Mouse (Mus musculus) heart, postnatal 36 days (tissue): ENCODE measurements around the gene Eid3. TPM values are rescaled to one million over a fixed set of nuclear protein-coding genes. Genes with fewer than 3 reads are reported as not detected.
A peak's percentile ranks its signal among the peaks of the same experiment; 100 is the strongest.

ENCODE experiments used
- DNase-seq, 2 experiments: peaks; one replicate each; pipeline ENCODE4 v3.0.0; 2021 to 2022
- intact Hi-C: fragments of 180-260 bp; cut with DNase I; formaldehyde crosslinking; loops from one replicate; pipeline ENCODE4 v1.15.1; 2025
- total RNA-seq, 2 experiments: library from RNA; stranded (reverse); gene quantifications; 2 replicates each; pipeline ENCODE4 v1.2.3; 2021

Gene Eid3
- total RNA-seq, 2 experiments from 2014 or later, result 0.69 to 1.5 TPM

DNA sequence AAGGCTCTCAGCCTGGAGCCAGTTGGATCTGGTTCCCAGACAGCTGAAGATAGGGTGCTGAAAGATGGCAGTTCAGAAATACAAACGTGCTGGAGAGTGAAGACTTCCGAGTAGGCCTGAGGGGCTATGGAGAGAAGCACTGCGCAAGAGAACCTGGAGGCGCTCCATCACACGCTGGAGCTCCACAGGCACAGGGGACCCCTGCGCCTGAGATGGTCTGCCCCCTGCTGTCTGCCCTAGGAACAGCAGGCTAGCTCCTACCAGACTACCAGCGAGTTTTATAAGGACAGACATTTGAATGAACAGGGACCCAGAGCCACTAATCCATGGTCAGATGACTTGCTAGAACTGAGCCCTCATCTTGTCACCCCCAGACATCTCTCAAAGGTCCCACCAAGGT is 35.0 kb downstream of the Eid3 start:
- DNase-seq, result peak; percentile 88 to 95
- intact Hi-C loops, result loop anchor here (1.0 to 5.0 kb wide), 4 partner anchors 43 to 235 kb away; no protein-coding TSS in a partner anchor

DNA sequence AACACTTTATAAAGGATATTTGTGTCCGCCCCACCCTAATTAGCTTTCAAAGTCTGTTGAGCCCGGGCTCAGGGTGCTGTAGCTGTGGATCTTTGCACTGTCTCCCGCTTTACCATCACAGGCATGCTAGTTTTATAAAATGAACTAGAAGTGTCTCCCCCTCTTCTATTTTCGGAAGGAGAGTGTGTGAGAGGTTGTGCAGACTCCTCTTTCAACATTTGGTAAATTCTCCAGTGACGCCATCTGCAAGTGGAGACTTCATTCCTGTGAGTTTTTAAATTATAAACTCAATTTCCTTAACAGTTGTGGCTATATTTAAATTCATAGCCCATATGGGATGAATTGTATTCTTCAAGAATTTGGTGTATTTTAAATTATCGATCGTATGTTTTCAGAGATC is 42.1 kb downstream of the Eid3 start:
- no peak for DNase-seq
- intact Hi-C loops, result loop anchor here (2.0 to 5.0 kb wide), 5 partner anchors 194 to 869 kb away; no protein-coding TSS in a partner anchor

DNA sequence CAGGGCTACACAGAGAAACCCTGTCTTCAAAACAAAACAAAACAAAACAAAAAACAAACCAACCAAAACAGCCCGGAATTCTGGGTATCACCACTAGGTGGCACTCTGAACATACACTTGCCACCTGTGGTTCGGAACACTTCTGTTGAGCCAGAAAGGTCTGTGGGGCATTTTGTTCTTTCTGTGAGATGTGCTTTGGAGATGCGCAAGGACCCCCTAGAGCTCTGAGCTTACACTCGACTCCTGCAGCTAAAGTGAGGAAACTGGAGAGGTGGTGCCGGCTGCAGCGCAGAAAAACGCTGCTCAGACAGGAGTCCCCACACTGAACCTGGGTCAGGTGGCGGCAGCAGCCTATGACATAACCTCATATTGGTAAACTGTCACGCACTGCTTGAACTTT is 43.0 kb downstream of the Eid3 start:
- peak; percentile 64 to 78 for DNase-seq
- intact Hi-C loops, result loop anchor here (1.0 to 5.0 kb wide), 6 partner anchors 193 to 868 kb away; no protein-coding TSS in a partner anchor

DNA sequence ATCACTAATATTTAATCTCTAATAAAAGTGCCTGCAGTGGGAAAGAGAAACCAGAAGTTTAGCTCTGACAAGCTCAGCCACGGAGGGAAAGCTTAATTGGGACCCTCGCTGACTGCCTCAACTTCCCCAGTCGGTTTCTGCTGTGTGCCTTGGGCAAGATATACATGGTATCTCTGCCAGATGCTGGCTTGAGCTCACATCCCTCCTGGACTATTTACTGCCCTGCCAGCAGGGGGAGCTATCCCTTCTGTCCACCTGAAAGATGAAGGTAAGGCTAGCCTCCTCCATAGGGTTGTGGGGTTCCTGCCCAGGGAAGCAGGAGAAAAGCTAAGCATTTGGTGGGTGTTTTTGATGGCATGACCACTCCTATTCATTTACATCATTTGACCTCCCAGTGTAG is 43.8 kb downstream of the Eid3 start:
- DNase-seq, result peak in 1 of 2 experiments; percentile 25
- intact Hi-C loops, result loop anchor here (5.0 kb wide), 1 partner anchor 597 kb away; no protein-coding TSS in a partner anchor

DNA sequence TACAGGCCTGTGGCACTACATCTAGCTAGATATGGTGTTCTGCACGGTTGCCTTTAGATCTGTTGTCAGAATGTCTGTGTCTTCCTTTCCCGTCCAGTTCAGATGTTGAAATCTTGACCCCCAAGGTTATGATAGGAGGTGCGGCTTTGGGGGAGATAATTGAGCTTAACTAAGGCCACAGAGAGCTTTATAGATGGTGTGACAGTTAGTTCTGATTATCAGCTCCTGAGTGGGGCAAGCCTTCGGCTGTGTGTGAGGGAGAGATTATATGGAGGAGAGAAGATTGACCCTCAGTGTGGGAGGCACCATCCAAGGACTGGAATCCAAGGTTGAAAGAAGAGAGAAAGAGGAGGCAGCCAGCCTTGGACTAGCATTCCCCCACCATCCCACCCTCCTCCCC is 46.8 kb downstream of the Eid3 start:
- no peak for DNase-seq
- intact Hi-C loops, result loop anchor here (5.0 kb wide), 1 partner anchor 594 kb away; no protein-coding TSS in a partner anchor

DNA sequence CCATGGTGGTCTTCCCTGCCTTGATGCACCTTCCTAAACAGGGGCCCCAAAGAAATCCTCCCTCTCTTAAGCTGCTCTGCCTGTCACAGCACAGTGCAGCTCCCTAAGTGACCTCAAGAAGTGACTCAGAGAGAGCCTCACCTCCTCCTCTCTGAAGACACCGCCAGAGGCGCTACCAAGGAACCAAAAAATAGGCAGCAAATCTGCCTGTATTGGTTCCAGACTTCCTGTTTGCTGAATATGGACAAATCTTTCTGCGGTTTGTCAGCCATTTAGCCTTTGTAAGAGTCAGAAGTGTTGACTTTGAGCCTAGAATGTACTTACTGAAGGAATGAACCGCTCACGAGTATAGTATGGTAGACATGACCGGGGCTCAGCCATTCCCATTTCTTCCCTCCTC is 47.3 kb downstream of the Eid3 start:
- DNase-seq, result no peak
- intact Hi-C loops, result loop anchor here (5.0 kb wide), 1 partner anchor 594 kb away; no protein-coding TSS in a partner anchor

Other genes with a start within 250 kb of the Eid3 start
- gene 1190007I07Rik, start 243.4 kb upstream of the Eid3 start, total RNA-seq, result 10 to 100 TPM; 25.3 to 28.8 TPM
- gene Tdg, start 236.8 kb upstream of the Eid3 start, total RNA-seq, result 10 to 100 TPM; 13.0 to 14.7 TPM
- 1 to 10 TPM; 3.7 to 6.2 TPM for gene Glt8d2, start 176.0 kb upstream of the Eid3 start, total RNA-seq
- gene Hcfc2, start 170.5 kb upstream of the Eid3 start, total RNA-seq, result 10 to 100 TPM; 28.3 to 30.8 TPM
- 10 to 100 TPM; 13.3 to 15.5 TPM for gene Nfyb, start 102.5 kb upstream of the Eid3 start, total RNA-seq
- gene Txnrd1, start 32.7 kb upstream of the Eid3 start, total RNA-seq, result 10 to 100 TPM; 49.3 to 63.5 TPM
- 1 to 10 TPM; 2.8 to 3.2 TPM for gene Chst11, start 118.9 kb downstream of the Eid3 start, total RNA-seq